Mouse (Mus musculus) cortical plate, adult 2 months (tissue): ENCODE data around the gene Smim14.

Experiments
- CTCF ChIP-seq: fragments of 200-500 bp; IDR thresholded peaks from 2 replicates; pipeline ENCODE4 v1.5.1; 2011; ENCODE audit warnings: mild to moderate bottlenecking, control low read depth, low read length; ENCODE audit not compliant: insufficient read depth; ENCODE audit errors: extremely low read depth
- POLR2A ChIP-seq: fragments of 200-500 bp; IDR thresholded peaks from 2 replicates; pipeline ENCODE4 v1.6.1; 2011; ENCODE audit warnings: mild to moderate bottlenecking, low read length, control low read depth; ENCODE audit not compliant: insufficient read depth; ENCODE audit errors: extremely low read depth

- TF ChIP-seq CTCF (no peak), POLR2A (no peak)
Measured at GRCm38 (mm10) chr5:65420822-65421221, 116.2 kb downstream of the Smim14 start.
